In the genomic region with DNA sequence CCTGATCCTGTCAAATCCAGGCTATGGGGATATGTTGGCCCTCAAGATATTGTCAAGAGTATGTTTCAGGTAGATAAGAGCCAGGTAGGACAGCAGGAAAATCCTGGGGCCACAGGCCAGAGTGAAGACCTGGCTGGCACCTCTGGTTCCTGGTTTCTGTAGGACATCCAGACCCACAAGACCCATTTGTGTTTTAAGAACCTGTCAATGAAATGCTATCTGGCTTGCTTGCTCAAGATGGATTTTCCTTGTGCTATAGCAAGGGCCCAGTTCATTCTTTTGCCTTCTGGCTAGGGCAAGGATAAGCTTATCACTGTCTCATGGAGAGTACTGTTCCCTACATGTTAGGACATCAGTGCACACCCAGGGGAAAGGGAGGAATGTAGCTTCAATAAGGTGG, we compare ENCODE assay signal across 11 mouse cellular contexts. TPM values are rescaled to one million over a fixed set of nuclear protein-coding genes. Genes with fewer than 3 reads are reported as not detected.
DNase-seq lines count a peak whose midpoint lies in the region; ATAC-seq and TF ChIP-seq lines count a peak whose summit lies in the region.
"Had no signal": no experiment of that assay in that cellular context is flagged by ENCODE, and none has a peak within 500 bp of the region (broad histone marks: within the 10 kb centered on the region; RNA-seq: fewer than 3 reads in every experiment).

No protein-coding gene starts in this region.

- H3K36me3 ChIP-seq in intestine, embryonic 14.5 days (ENCODE audit: control insufficient read depth, insufficient read depth, low read length) = peaks cover 22% of the 10 kb centered on the region
- peaks cover 2% of the 10 kb centered on the region; the same call in 1 of the 2 replicates for H3K36me3 ChIP-seq in intestine, postnatal 0 days (ENCODE audit: control insufficient read depth, insufficient read depth)
- H3K36me3 ChIP-seq in embryonic facial prominence, embryonic 15.5 days = peaks cover 34% of the 10 kb centered on the region
- peaks cover 28% of the 10 kb centered on the region for H3K36me3 ChIP-seq in hindbrain, embryonic 13.5 days
- peaks cover 15% of the 10 kb centered on the region for H3K36me3 ChIP-seq in midbrain, embryonic 16.5 days (ENCODE audit: control insufficient read depth, insufficient read depth, low read length)

- DNase-seq in intestine, embryonic 14.5 days (ENCODE audit: low spot score) = no peak
- DNase-seq in thymus, postnatal 0 days (ENCODE audit: low spot score) = no peak
- DNase-seq in frontal cortex, postnatal 10 days (ENCODE audit: low spot score in 2 of 2) = no peak
- no peak for DNase-seq in adrenal gland, adult 2 months
- DNase-seq: thymus, adult 18-20 months had no signal

- TF ChIP-seq CTCF in intestine, postnatal 0 days (IDR thresholded peaks at IDR 0.05; ENCODE audit: low read depth) = no peak

- no peak for ATAC-seq in intestine, embryonic 14.5 days (replicated peaks; ENCODE audit: low FRiP score, low TSS enrichment, low read depth)
- ATAC-seq in intestine, postnatal 0 days = no peak
- ATAC-seq in embryonic facial prominence, embryonic 15.5 days (ENCODE audit: insufficient number of reproducible peaks, low FRiP score, low TSS enrichment, low read depth) = no peak
- no peak for ATAC-seq in hindbrain, embryonic 13.5 days (ENCODE audit: low FRiP score)
- ATAC-seq in midbrain, embryonic 16.5 days = no peak

- no peak overlapping the region for H3K4me3 ChIP-seq in intestine, embryonic 14.5 days (ENCODE audit: low read depth, low read length)
- no peak overlapping the region for H3K4me3 ChIP-seq in intestine, postnatal 0 days (ENCODE audit: low read depth, low read length)
- H3K4me3 ChIP-seq in embryonic facial prominence, embryonic 15.5 days (replicated peaks) = peak overlapping the region; percentile 87
- H3K4me3 ChIP-seq in hindbrain, embryonic 13.5 days = peak overlapping the region; percentile 12; the same call in 1 of the 2 replicates
- H3K4me3 ChIP-seq in midbrain, embryonic 16.5 days (ENCODE audit: low read depth, low read length) = no peak overlapping the region
- H3K4me3 ChIP-seq: megakaryocyte, embryonic 14.5 days had no signal

- peaks cover 54% of the 10 kb centered on the region for H3K4me1 ChIP-seq in intestine, embryonic 14.5 days (replicated peaks; ENCODE audit: control insufficient read depth, insufficient read depth, low read length)
- no peaks in the 10 kb centered on the region for H3K4me1 ChIP-seq in intestine, postnatal 0 days (replicated peaks; ENCODE audit: control insufficient read depth, insufficient read depth, low read length)
- peaks cover 51% of the 10 kb centered on the region for H3K4me1 ChIP-seq in embryonic facial prominence, embryonic 15.5 days
- H3K4me1 ChIP-seq in hindbrain, embryonic 13.5 days (replicated peaks) = peaks cover 52% of the 10 kb centered on the region
- peaks cover 43% of the 10 kb centered on the region for H3K4me1 ChIP-seq in midbrain, embryonic 16.5 days (ENCODE audit: control insufficient read depth, insufficient read depth, low read length)
- H3K4me1 ChIP-seq: megakaryocyte, embryonic 14.5 days had no signal

- no peaks in the 10 kb centered on the region for H3K9me3 ChIP-seq in intestine, embryonic 14.5 days (ENCODE audit: control insufficient read depth, low read length)
- H3K9me3 ChIP-seq in intestine, postnatal 0 days (ENCODE audit: control insufficient read depth) = no peaks in the 10 kb centered on the region
- no peaks in the 10 kb centered on the region for H3K9me3 ChIP-seq in embryonic facial prominence, embryonic 15.5 days (replicated peaks)
- H3K9me3 ChIP-seq in hindbrain, embryonic 13.5 days = no peaks in the 10 kb centered on the region
- H3K9me3 ChIP-seq in midbrain, embryonic 16.5 days (replicated peaks; ENCODE audit: control insufficient read depth, low read length, poor library complexity, severe bottlenecking) = no peaks in the 10 kb centered on the region

- H3K27ac ChIP-seq in intestine, embryonic 14.5 days (ENCODE audit: low read depth) = 0 out of 2 replicates have a peak overlapping the region, but pooled peaks have one; percentile 22
- no peak overlapping the region for H3K27ac ChIP-seq in intestine, postnatal 0 days (ENCODE audit: low read depth, low read length)
- H3K27ac ChIP-seq in embryonic facial prominence, embryonic 15.5 days (replicated peaks) = peak overlapping the region; percentile 71
- peak overlapping the region; percentile 80 for H3K27ac ChIP-seq in hindbrain, embryonic 13.5 days
- peak overlapping the region; percentile 67 for H3K27ac ChIP-seq in midbrain, embryonic 16.5 days (ENCODE audit: low read length)

- H3K4me2 ChIP-seq in intestine, embryonic 14.5 days (ENCODE audit: low read length) = peak overlapping the region; percentile 37
- H3K4me2 ChIP-seq in intestine, postnatal 0 days (replicated peaks; ENCODE audit: low read depth) = no peak overlapping the region
- peak overlapping the region; percentile 70 for H3K4me2 ChIP-seq in embryonic facial prominence, embryonic 15.5 days (replicated peaks)
- H3K4me2 ChIP-seq in hindbrain, embryonic 13.5 days = peak overlapping the region; percentile 82
- H3K4me2 ChIP-seq in midbrain, embryonic 16.5 days (ENCODE audit: low read length) = peak overlapping the region; percentile 95

- no peaks in the 10 kb centered on the region for H3K27me3 ChIP-seq in intestine, embryonic 14.5 days (replicated peaks; ENCODE audit: control insufficient read depth, insufficient read depth, low read length)
- peaks cover 4% of the 10 kb centered on the region; the same call in 1 of the 2 replicates for H3K27me3 ChIP-seq in intestine, postnatal 0 days (replicated peaks; ENCODE audit: control insufficient read depth, insufficient read depth, low read length)
- H3K27me3 ChIP-seq in embryonic facial prominence, embryonic 15.5 days = no peaks in the 10 kb centered on the region
- H3K27me3 ChIP-seq in hindbrain, embryonic 13.5 days = peaks cover 4% of the 10 kb centered on the region; the same call in 1 of the 2 replicates
- H3K27me3 ChIP-seq in midbrain, embryonic 16.5 days (ENCODE audit: control insufficient read depth, insufficient read depth, low read depth, low read length) = no peaks in the 10 kb centered on the region

- H3K9ac ChIP-seq in intestine, embryonic 14.5 days (ENCODE audit: low read length) = no peak overlapping the region
- H3K9ac ChIP-seq in intestine, postnatal 0 days (ENCODE audit: low read depth, low read length) = no peak overlapping the region
- H3K9ac ChIP-seq in embryonic facial prominence, embryonic 15.5 days = no peak overlapping the region
- H3K9ac ChIP-seq in hindbrain, embryonic 13.5 days = peak overlapping the region; percentile 56
- peak overlapping the region; percentile 50; the same call in 1 of the 2 replicates for H3K9ac ChIP-seq in midbrain, embryonic 16.5 days (ENCODE audit: low read depth, low read length)

RNA-seq across cellular contexts. Expression of gene Sertad4, which starts 3.5 kb away (rescaled TPM):
- polyA plus RNA-seq in intestine, embryonic 14.5 days (2014; fragmentation: Nextera tagmentation; extraction: Ambion mirVana) = 20.2 and 20.7 TPM in 2 replicates
- polyA plus RNA-seq in intestine, postnatal 0 days (2015; fragmentation: Nextera tagmentation; extraction: Ambion mirVana) = 3.4 and 3.5 TPM in 2 replicates
- 58.0 and 63.4 TPM in 2 replicates for polyA plus RNA-seq in embryonic facial prominence, embryonic 15.5 days (2015; fragmentation: Nextera tagmentation; extraction: Ambion mirVana)
- 26.0 and 27.5 TPM in 2 replicates for polyA plus RNA-seq in hindbrain, embryonic 13.5 days (2015; fragmentation: Nextera tagmentation; extraction: Ambion mirVana)
- polyA plus RNA-seq in midbrain, embryonic 16.5 days (2015; fragmentation: Nextera tagmentation; extraction: Ambion mirVana) = 26.3 and 27.6 TPM in 2 replicates
- 2.6 and 3.2 TPM in 2 replicates for polyA plus RNA-seq in thymus, postnatal 0 days (2015; fragmentation: Nextera tagmentation; extraction: Ambion mirVana)
- total RNA-seq in adrenal gland, adult 2 months (2021) = 1 to 10 TPM; 4.4 to 7.9 TPM
- 4.1 and 5.2 TPM in 2 replicates for polyA plus RNA-seq in adrenal gland, adult 2 months (2012; rRNA removed)
- total RNA-seq: liver, adult 2 months had no signal

Comparison
In these comparisons a context has a peak if more than half of its experiments do, and no peak if none do; other contexts are left out.
1. H3K4me3 ChIP-seq: peak in embryonic facial prominence, embryonic 15.5 days (single experiment) and hindbrain, embryonic 13.5 days (single experiment); none in intestine, embryonic 14.5 days (single experiment), intestine, postnatal 0 days (single experiment) and midbrain, embryonic 16.5 days (single experiment).
2. H3K9ac ChIP-seq: peak in hindbrain, embryonic 13.5 days (single experiment) and midbrain, embryonic 16.5 days (single experiment); none in intestine, embryonic 14.5 days (single experiment), intestine, postnatal 0 days (single experiment) and embryonic facial prominence, embryonic 15.5 days (single experiment).